Mouse (Mus musculus) thymus, postnatal 10 days (tissue): ENCODE measurements at regions not wholly inside any gene's neighbourhood (a gene's known extent, or its start where the extent isn't known, plus 50 kb on each side); places are given as distances from the start of the nearest gene placed in this dataset.
"Not testable (repeated sequence)": the region's sequence is repeated elsewhere in the genome, so short reads cannot be mapped to it uniquely, and the experiment has no call there.

Experiments used
- DNase-seq, 2 experiments: peaks; one replicate each; pipeline ENCODE4 v3.0.0; 2021; ENCODE audit warnings: low spot score in 2 of 2

DNA sequence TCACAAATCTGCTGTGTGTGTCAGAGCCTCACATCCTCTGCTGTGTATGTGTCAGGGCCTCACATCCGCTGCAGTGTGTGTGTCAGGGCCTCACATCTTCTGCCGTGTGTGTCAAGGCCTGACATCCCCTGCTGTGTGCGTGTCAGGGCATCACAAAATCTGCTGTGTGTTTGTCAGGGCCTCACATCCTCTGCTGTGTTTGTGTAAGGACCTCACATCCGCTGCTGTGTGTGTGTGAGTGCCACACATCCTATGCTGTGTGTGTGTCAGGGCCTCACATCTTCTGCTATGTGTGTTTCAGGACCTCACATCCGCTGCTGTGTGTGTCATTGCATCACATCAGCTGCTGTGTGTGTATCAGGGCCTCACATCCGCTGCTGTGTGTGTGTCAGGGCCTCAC is 63.3 kb downstream of the Asmt start:
- peak in 1 of 2 experiments; percentile 2 for DNase-seq

DNA sequence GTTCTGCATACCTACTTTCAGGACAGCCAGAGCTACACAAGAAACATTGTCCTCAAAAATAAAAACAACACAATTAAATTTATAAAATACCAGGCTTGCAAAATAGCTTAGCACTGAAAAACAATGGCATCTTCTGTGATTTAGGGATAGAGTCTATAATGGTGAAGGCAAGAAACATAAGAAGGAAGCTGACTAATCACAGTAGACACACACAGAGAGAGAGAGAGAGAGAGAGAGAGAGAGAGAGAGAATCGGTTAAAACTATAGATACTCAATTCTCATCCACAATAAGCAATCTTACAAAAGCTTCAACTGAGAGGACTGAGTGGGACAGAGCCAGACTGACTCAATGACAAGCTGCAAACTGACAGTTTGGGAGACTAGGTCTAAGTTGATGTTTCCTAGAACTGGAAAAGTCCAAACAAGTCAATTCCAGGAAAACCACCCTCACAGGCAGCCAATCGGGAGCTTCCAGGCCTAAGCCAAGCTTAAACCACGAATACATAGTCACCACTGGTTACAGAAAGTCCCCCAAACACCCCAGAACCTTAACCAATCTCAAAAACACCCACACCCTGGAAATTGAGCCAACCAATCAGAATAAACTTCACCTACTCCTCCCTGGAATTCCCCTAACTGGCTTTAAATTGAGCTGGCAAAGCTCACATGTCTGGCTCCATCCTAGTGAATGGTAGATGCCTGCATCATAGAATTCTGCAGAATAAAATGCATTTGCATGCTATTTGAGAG is 81.2 kb downstream of the Asmt start:
- not testable (repeated sequence) for DNase-seq
